Mouse (Mus musculus) brain, adult 2 months (tissue): ENCODE results near the gene Zc3h4.
A peak's percentile ranks its signal among the peaks of the same experiment; 100 is the strongest.
"Not testable (repeated sequence)": the region's sequence is repeated elsewhere in the genome, so short reads cannot be mapped to it uniquely, and the experiment has no call there.

Experiments used
- DNase-seq: peaks from one replicate; pipeline ENCODE4 v3.0.0; 2011; ENCODE audit warnings: low read depth, low spot score

Gene Zc3h4

GRCm38 (mm10) chr7:16400689-16401611, at the start of gene Zc3h4:
TSS of gene Zc3h4 (plus strand) at chr7:16400910.
- DNase-seq: peak; percentile 94

GRCm38 (mm10) chr7:16355854-16356594, 44.7 kb upstream of the Zc3h4 start:
- no peak for DNase-seq

- no peak for DNase-seq
Measured at GRCm38 (mm10) chr7:16357602-16358001, 43.1 kb upstream of the Zc3h4 start.

- no peak for DNase-seq
Measured at GRCm38 (mm10) chr7:16364319-16364718, 36.4 kb upstream of the Zc3h4 start.

- peak; percentile 50 for DNase-seq
Measured at GRCm38 (mm10) chr7:16364901-16365500, 35.7 kb upstream of the Zc3h4 start.

GRCm38 (mm10) chr7:16366133-16366646, 34.5 kb upstream of the Zc3h4 start:
- DNase-seq: peak; percentile 26

- DNase-seq: no peak
Measured at GRCm38 (mm10) chr7:16366669-16367068, 34.0 kb upstream of the Zc3h4 start.

- no peak for DNase-seq
Measured at GRCm38 (mm10) chr7:16368835-16369234, 31.9 kb upstream of the Zc3h4 start.

GRCm38 (mm10) chr7:16370596-16370995, 30.1 kb upstream of the Zc3h4 start:
- DNase-seq: no peak

GRCm38 (mm10) chr7:16373719-16374118, 27.0 kb upstream of the Zc3h4 start:
- DNase-seq: peak; percentile 69

GRCm38 (mm10) chr7:16374989-16375388, 25.7 kb upstream of the Zc3h4 start:
- DNase-seq: no peak

- DNase-seq: peak; percentile 66
Measured at GRCm38 (mm10) chr7:16376505-16376904, 24.2 kb upstream of the Zc3h4 start.

- peak; percentile 98 for DNase-seq
Measured at GRCm38 (mm10) chr7:16387160-16388041, 13.3 kb upstream of the Zc3h4 start, which contains the start of gene Sae1. TSS of gene Sae1 (minus strand) at chr7:16387806.

- not testable (repeated sequence) for DNase-seq
Measured at GRCm38 (mm10) chr7:16389942-16390341, 10.8 kb upstream of the Zc3h4 start.

GRCm38 (mm10) chr7:16392923-16393322, 7.8 kb upstream of the Zc3h4 start:
- DNase-seq: no peak

GRCm38 (mm10) chr7:16395944-16396343, 4.8 kb upstream of the Zc3h4 start:
- peak; percentile 69 for DNase-seq

GRCm38 (mm10) chr7:16397465-16397864, 3.2 kb upstream of the Zc3h4 start:
- DNase-seq: no peak

- DNase-seq: no peak
Measured at GRCm38 (mm10) chr7:16398387-16399050, 2.2 kb upstream of the Zc3h4 start.

GRCm38 (mm10) chr7:16399098-16399819, 1.5 kb upstream of the Zc3h4 start:
- DNase-seq: peak; percentile 97
